Mouse (Mus musculus): Measurements from ENCODE around the gene Agmat. TPM values are rescaled to one million over a fixed set of nuclear protein-coding genes. Genes with fewer than 3 reads are reported as not detected.

The Agmat gene
- polyA plus RNA-seq, 1 experiment from 2014 or later = not detected

- ATAC-seq (ENCODE audit: insufficient read depth, low FRiP score, low TSS enrichment) (no peak), DNase-seq (ENCODE audit: low spot score) (no peak)
- no peak overlapping the region for H3K27ac ChIP-seq (ENCODE audit: low read depth, low read length)
- no peak overlapping the region for H3K9ac ChIP-seq (ENCODE audit: low read length)
- peaks cover 5% of the 10 kb centered on the region; the same call in 1 of the 2 replicates for H3K4me1 ChIP-seq (ENCODE audit: control insufficient read depth, insufficient read depth, low read length)
- H3K4me3 ChIP-seq (ENCODE audit: low read depth, low read length) = no peak overlapping the region
- WGBS = 92% methylated on average over 5 of the region's 5 CpGs
- H3K36me3 ChIP-seq (ENCODE audit: control insufficient read depth, insufficient read depth, low read length) = peaks cover 4% of the 10 kb centered on the region; the same call in 1 of the 2 replicates
- no peaks in the 10 kb centered on the region for H3K27me3 ChIP-seq (ENCODE audit: control insufficient read depth, insufficient read depth, low read length)
- H3K9me3 ChIP-seq (ENCODE audit: control insufficient read depth, low read length) = no peaks in the 10 kb centered on the region
- no peak overlapping the region for H3K4me2 ChIP-seq (ENCODE audit: low read depth)
Measured at GRCm38 (mm10) chr4:141797545-141797944, 51.1 kb downstream of the Agmat start.

GRCm38 (mm10) chr4:141804105-141804504 is 57.6 kb downstream of the Agmat start:
- ATAC-seq (ENCODE audit: insufficient read depth, low FRiP score, low TSS enrichment) = no peak
- Histone ChIP-seq H3K9me3 (ENCODE audit: control insufficient read depth, low read length) (no peaks in the 10 kb centered on the region), H3K4me1 (ENCODE audit: control insufficient read depth, insufficient read depth, low read length) (no peaks in the 10 kb centered on the region), H3K27ac (ENCODE audit: low read depth, low read length) (no peak overlapping the region), H3K27me3 (ENCODE audit: control insufficient read depth, insufficient read depth, low read length) (no peaks in the 10 kb centered on the region), H3K4me2 (ENCODE audit: low read depth) (no peak overlapping the region), H3K36me3 (ENCODE audit: control insufficient read depth, insufficient read depth, low read length) (peaks cover 3% of the 10 kb centered on the region; the same call in 1 of the 2 replicates), H3K4me3 (ENCODE audit: low read depth, low read length) (no peak overlapping the region), H3K9ac (ENCODE audit: low read length) (no peak overlapping the region)
- WGBS = 92% methylated on average over 4 of the region's 4 CpGs
- no peak for DNase-seq (ENCODE audit: low spot score)

DNA sequence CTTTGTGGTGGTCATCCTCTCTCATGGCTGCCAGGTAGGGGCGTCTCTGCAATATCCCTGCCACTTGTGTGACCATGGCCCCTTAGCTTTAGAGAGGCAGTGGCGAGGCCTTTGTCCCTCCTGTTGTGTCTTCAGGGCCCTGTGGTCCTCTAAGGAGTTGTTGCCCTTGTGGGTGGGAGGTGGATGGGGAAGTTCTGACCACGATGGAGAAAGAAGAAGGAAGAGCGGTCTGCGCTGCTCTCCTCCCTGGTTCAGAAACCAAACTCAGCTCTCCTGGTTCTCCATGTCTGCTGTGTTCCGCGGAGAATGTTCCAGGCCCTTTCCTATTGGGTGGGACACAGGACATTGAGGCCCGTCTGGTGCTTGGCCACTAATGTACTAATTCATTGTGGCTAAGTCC is 59.4 kb downstream of the Agmat start:
- no peaks in the 10 kb centered on the region for H3K4me1 ChIP-seq (ENCODE audit: control insufficient read depth, insufficient read depth, low read length)
- no peak for ATAC-seq (ENCODE audit: insufficient read depth, low FRiP score, low TSS enrichment)
- WGBS = 91% methylated on average over 8 of the region's 8 CpGs
- H3K9me3 ChIP-seq (ENCODE audit: control insufficient read depth, low read length) = no peaks in the 10 kb centered on the region
- H3K36me3 ChIP-seq (ENCODE audit: control insufficient read depth, insufficient read depth, low read length) = peaks cover 7% of the 10 kb centered on the region
- H3K4me3 ChIP-seq (ENCODE audit: low read depth, low read length) = no peak overlapping the region
- no peak for DNase-seq (ENCODE audit: low spot score)
- H3K27me3 ChIP-seq (ENCODE audit: control insufficient read depth, insufficient read depth, low read length) = no peaks in the 10 kb centered on the region
- no peak overlapping the region for H3K9ac ChIP-seq (ENCODE audit: low read length)
- H3K27ac ChIP-seq (ENCODE audit: low read depth, low read length) = no peak overlapping the region
- no peak overlapping the region for H3K4me2 ChIP-seq (ENCODE audit: low read depth)

Other genes with a start within 250 kb of the Agmat start
- gene Spen, start 208.1 kb upstream of the Agmat start, polyA plus RNA-seq (2014; fragmentation: Nextera tagmentation; extraction: Ambion mirVana) = 13.9 and 16.2 TPM in 2 replicates
- gene Fblim1, start 140.6 kb upstream of the Agmat start, polyA plus RNA-seq (2014; fragmentation: Nextera tagmentation; extraction: Ambion mirVana) = 31.5 and 34.9 TPM in 2 replicates
- gene Tmem82, start 128.0 kb upstream of the Agmat start, polyA plus RNA-seq (2014; fragmentation: Nextera tagmentation; extraction: Ambion mirVana) = 0.50 and 0.61 TPM in 2 replicates
- gene Slc25a34, start 122.9 kb upstream of the Agmat start, polyA plus RNA-seq (2014; fragmentation: Nextera tagmentation; extraction: Ambion mirVana) = not detected in 2 replicates
- gene Plekhm2, start 81.8 kb upstream of the Agmat start, polyA plus RNA-seq (2014; fragmentation: Nextera tagmentation; extraction: Ambion mirVana) = 3.4 and 3.6 TPM in 2 replicates
- gene Rsc1a1, start 61.1 kb upstream of the Agmat start, polyA plus RNA-seq (2014; fragmentation: Nextera tagmentation; extraction: Ambion mirVana) = not detected in 2 replicates
- gene Ddi2, start 23.3 kb upstream of the Agmat start, polyA plus RNA-seq (2014; fragmentation: Nextera tagmentation; extraction: Ambion mirVana) = 23.0 and 25.7 TPM in 2 replicates
- 5.4 and 5.8 TPM in 2 replicates for gene Dnajc16, start 44.3 kb downstream of the Agmat start, polyA plus RNA-seq (2014; fragmentation: Nextera tagmentation; extraction: Ambion mirVana)
- gene Casp9, start 46.9 kb downstream of the Agmat start, polyA plus RNA-seq (2014; fragmentation: Nextera tagmentation; extraction: Ambion mirVana) = 19.3 and 21.7 TPM in 2 replicates
- gene Cela2a, start 79.5 kb downstream of the Agmat start, polyA plus RNA-seq (2014; fragmentation: Nextera tagmentation; extraction: Ambion mirVana) = not detected in 2 replicates
- not detected in 2 replicates for gene Ctrc, start 99.7 kb downstream of the Agmat start, polyA plus RNA-seq (2014; fragmentation: Nextera tagmentation; extraction: Ambion mirVana)
- gene Efhd2, start 128.2 kb downstream of the Agmat start, polyA plus RNA-seq (2014; fragmentation: Nextera tagmentation; extraction: Ambion mirVana) = 24.4 and 28.5 TPM in 2 replicates